Mouse (Mus musculus) forebrain, embryonic 16.5 days (tissue): ENCODE data around the gene Bptf. TPM values are rescaled to one million over a fixed set of nuclear protein-coding genes. Genes with fewer than 3 reads are reported as not detected.
"Not testable (repeated sequence)": the region's sequence is repeated elsewhere in the genome, so short reads cannot be mapped to it uniquely, and the experiment has no call there.

Experiments
- ATAC-seq: fragments of 200-750 bp; cut with Nextera tagmentation; 2 replicates; pipeline ENCODE4 v1.8.0; 2017; ENCODE audit warnings: mild to moderate bottlenecking, moderate library complexity
- H3K27ac ChIP-seq: fragments of 300-500 bp; sonication (generic); 2 replicates; pipeline ENCODE4 v1.5.1; 2014; ENCODE audit warnings: low read length, control low read depth
- H3K27me3 ChIP-seq: fragments of 300-500 bp; sonication (generic); replicated peaks from 2 replicates; pipeline ENCODE4 v1.6.1; 2014; ENCODE audit warnings: low read length; ENCODE audit not compliant: control insufficient read depth, insufficient read depth
- H3K36me3 ChIP-seq: fragments of 300-500 bp; sonication (generic); 2 replicates; pipeline ENCODE4 v1.6.1; 2014; ENCODE audit not compliant: control insufficient read depth, insufficient read depth
- H3K4me1 ChIP-seq: fragments of 300-500 bp; sonication (generic); replicated peaks from 2 replicates; pipeline ENCODE4 v1.6.1; 2014; ENCODE audit warnings: low read length; ENCODE audit not compliant: control insufficient read depth, insufficient read depth
- H3K4me2 ChIP-seq: fragments of 300-500 bp; sonication (generic); 2 replicates; pipeline ENCODE4 v1.6.1; 2014; ENCODE audit warnings: mild to moderate bottlenecking, low read length, control low read depth
- H3K4me3 ChIP-seq: fragments of 300-500 bp; sonication (generic); replicated peaks from 2 replicates; pipeline ENCODE4 v1.5.1; 2014; ENCODE audit warnings: mild to moderate bottlenecking, low read length, control low read depth
- H3K9ac ChIP-seq: fragments of 300-500 bp; sonication (generic); replicated peaks from 2 replicates; pipeline ENCODE4 v1.6.1; 2014; ENCODE audit warnings: low read depth, low read length, control low read depth
- H3K9me3 ChIP-seq: fragments of 300-500 bp; sonication (generic); 2 replicates; pipeline ENCODE4 v1.6.1; 2016; ENCODE audit warnings: low read length; ENCODE audit not compliant: control insufficient read depth
- WGBS: fragments of 180-500 bp; shearing (Covaris S2); extraction: QIAGEN DNeasy Blood & Tissue Kit; methylation state at CpG from one replicate; pipeline ENCODE4 v1.1.7; 2014; 5-methylcytosine and 5-hydroxymethylcytosine counted together
- polyA plus RNA-seq: library from polyadenylated mRNA; unstranded; fragments of >200 nt; fragmentation: Nextera tagmentation; extraction: Ambion mirVana; gene quantifications from 2 replicates; pipeline ENCODE4 v1.2.1, GENCODE M21; 2015

The Bptf gene
- polyA plus RNA-seq, 1 experiment from 2014 or later = 38.8 TPM

GRCm38 (mm10) chr11:107085866-107086265 is 46.1 kb downstream of the Bptf start:
- H3K9me3 ChIP-seq = no peaks in the 10 kb centered on the region
- H3K36me3 ChIP-seq = peaks cover 19% of the 10 kb centered on the region
- no peaks in the 10 kb centered on the region for H3K27me3 ChIP-seq
- no peak overlapping the region for H3K4me2 ChIP-seq
- no peak overlapping the region for H3K27ac ChIP-seq
- no peak overlapping the region for H3K4me3 ChIP-seq
- H3K4me1 ChIP-seq = no peaks in the 10 kb centered on the region
- H3K9ac ChIP-seq = no peak overlapping the region
- ATAC-seq = no peak
- WGBS = 86% methylated on average over 5 of the region's 5 CpGs

- H3K36me3 ChIP-seq = peaks cover 23% of the 10 kb centered on the region
- H3K4me1 ChIP-seq = no peaks in the 10 kb centered on the region
- H3K27ac ChIP-seq = no peak overlapping the region
- H3K9ac ChIP-seq = no peak overlapping the region
- H3K9me3 ChIP-seq = no peaks in the 10 kb centered on the region
- ATAC-seq = no peak
- H3K27me3 ChIP-seq = no peaks in the 10 kb centered on the region
- 68% methylated on average over 5 of the region's 5 CpGs for WGBS
- H3K4me3 ChIP-seq = no peak overlapping the region
- H3K4me2 ChIP-seq = no peak overlapping the region
Measured at GRCm38 (mm10) chr11:107083480-107083879, 48.4 kb downstream of the Bptf start.

GRCm38 (mm10) chr11:107065216-107065785 is 66.6 kb downstream of the Bptf start:
- no peaks in the 10 kb centered on the region for H3K27me3 ChIP-seq
- H3K4me3 ChIP-seq = no peak overlapping the region
- H3K9ac ChIP-seq = no peak overlapping the region
- ATAC-seq = no peak
- no peak overlapping the region for H3K27ac ChIP-seq
- H3K36me3 ChIP-seq = peaks cover 36% of the 10 kb centered on the region
- no peaks in the 10 kb centered on the region for H3K9me3 ChIP-seq
- 88% methylated on average over 11 of the region's 11 CpGs for WGBS
- no peaks in the 10 kb centered on the region for H3K4me1 ChIP-seq
- no peak overlapping the region for H3K4me2 ChIP-seq

- H3K27me3 ChIP-seq = no peaks in the 10 kb centered on the region
Measured at GRCm38 (mm10) chr11:107064590-107064989, 67.3 kb downstream of the Bptf start.

GRCm38 (mm10) chr11:107063067-107063466 is 68.9 kb downstream of the Bptf start:
- no peaks in the 10 kb centered on the region for H3K4me1 ChIP-seq
- 73% methylated on average over 3 of the region's 3 CpGs for WGBS
- H3K4me2 ChIP-seq = no peak overlapping the region
- H3K27ac ChIP-seq = no peak overlapping the region
- ATAC-seq = no peak
- no peaks in the 10 kb centered on the region for H3K27me3 ChIP-seq
- peaks cover 43% of the 10 kb centered on the region for H3K36me3 ChIP-seq
- no peak overlapping the region for H3K4me3 ChIP-seq
- no peaks in the 10 kb centered on the region for H3K9me3 ChIP-seq
- H3K9ac ChIP-seq = no peak overlapping the region

More at GRCm38 (mm10) chr11:107064590-107064989, 67.3 kb downstream of the Bptf start:
- WGBS = 86% methylated on average over 1 of the region's 1 CpGs
- Histone ChIP-seq H3K36me3 (peaks cover 41% of the 10 kb centered on the region), H3K9me3 (no peaks in the 10 kb centered on the region), H3K4me1 (no peaks in the 10 kb centered on the region), H3K4me3 (no peak overlapping the region), H3K4me2 (no peak overlapping the region), H3K27ac (no peak overlapping the region), H3K9ac (no peak overlapping the region)
- ATAC-seq = no peak

- WGBS = 83% methylated on average over 1 of the region's 1 CpGs
Measured at GRCm38 (mm10) chr11:107060941-107061340, 71.0 kb downstream of the Bptf start.

GRCm38 (mm10) chr11:107059634-107060033 is 72.3 kb downstream of the Bptf start:
- H3K4me1 ChIP-seq, H3K4me3 ChIP-seq, H3K27me3 ChIP-seq, H3K4me2 ChIP-seq, ATAC-seq, H3K9ac ChIP-seq, H3K27ac ChIP-seq, H3K9me3 ChIP-seq: not testable (repeated sequence)
- H3K36me3 ChIP-seq = peaks cover 45% of the 10 kb centered on the region
- WGBS = 95% methylated on average over 3 of the region's 3 CpGs

More at GRCm38 (mm10) chr11:107060941-107061340, 71.0 kb downstream of the Bptf start:
- no peak overlapping the region for H3K27ac ChIP-seq
- no peak overlapping the region for H3K4me2 ChIP-seq
- no peak overlapping the region for H3K4me3 ChIP-seq
- no peaks in the 10 kb centered on the region for H3K4me1 ChIP-seq
- no peak for ATAC-seq
- H3K27me3 ChIP-seq = no peaks in the 10 kb centered on the region
- H3K36me3 ChIP-seq = peaks cover 41% of the 10 kb centered on the region
- H3K9ac ChIP-seq = no peak overlapping the region
- no peaks in the 10 kb centered on the region for H3K9me3 ChIP-seq

GRCm38 (mm10) chr11:107057391-107057790 is 74.5 kb downstream of the Bptf start:
- Histone ChIP-seq H3K4me3 (no peak overlapping the region), H3K27ac (no peak overlapping the region), H3K36me3 (peaks cover 59% of the 10 kb centered on the region), H3K4me2 (no peak overlapping the region), H3K4me1 (no peaks in the 10 kb centered on the region), H3K9me3 (no peaks in the 10 kb centered on the region), H3K9ac (no peak overlapping the region), H3K27me3 (no peaks in the 10 kb centered on the region)
- WGBS = 77% methylated on average over 6 of the region's 6 CpGs
- no peak for ATAC-seq

- no peak overlapping the region for H3K27ac ChIP-seq
- 93% methylated on average over 6 of the region's 6 CpGs for WGBS
- H3K9me3 ChIP-seq = no peaks in the 10 kb centered on the region
Measured at GRCm38 (mm10) chr11:107054870-107055269, 77.1 kb downstream of the Bptf start.

More at GRCm38 (mm10) chr11:107054870-107055269, 77.1 kb downstream of the Bptf start:
- Histone ChIP-seq H3K9ac (no peak overlapping the region), H3K4me3 (no peak overlapping the region), H3K4me2 (no peak overlapping the region), H3K36me3 (peaks cover 46% of the 10 kb centered on the region), H3K27me3 (no peaks in the 10 kb centered on the region), H3K4me1 (no peaks in the 10 kb centered on the region)
- no peak for ATAC-seq
